Mouse (Mus musculus) brown adipose tissue, adult 24 weeks (tissue): ENCODE results near the gene Wnt1. TPM values are rescaled to one million over a fixed set of nuclear protein-coding genes. Genes with fewer than 3 reads are reported as not detected.

Source experiments
- H3K27ac ChIP-seq: fragments of 200-500 bp; replicated peaks from 2 replicates; pipeline ENCODE4 v1.5.1; 2012; ENCODE audit warnings: low read depth, mild to moderate bottlenecking, low read length
- H3K4me1 ChIP-seq: fragments of 200-500 bp; 2 replicates; pipeline ENCODE4 v1.6.1; 2012; ENCODE audit warnings: low read length, mixed read lengths; ENCODE audit not compliant: control insufficient read depth, insufficient read depth, insufficient read length
- H3K4me3 ChIP-seq: fragments of 200-500 bp; 2 replicates; pipeline ENCODE4 v1.5.1; 2012; ENCODE audit warnings: low read depth, mild to moderate bottlenecking, low read length, moderate library complexity; ENCODE audit not compliant: insufficient read depth
- polyA plus RNA-seq: library from polyadenylated mRNA; stranded (reverse); fragments of >200 nt; gene quantifications from 2 replicates; pipeline ENCODE4 v1.2.4, GENCODE M21; 2012; ENCODE audit not compliant: missing spikeins, insufficient read depth, insufficient read length

Wnt1 gene
- polyA plus RNA-seq, 1 experiment = not detected

DNA sequence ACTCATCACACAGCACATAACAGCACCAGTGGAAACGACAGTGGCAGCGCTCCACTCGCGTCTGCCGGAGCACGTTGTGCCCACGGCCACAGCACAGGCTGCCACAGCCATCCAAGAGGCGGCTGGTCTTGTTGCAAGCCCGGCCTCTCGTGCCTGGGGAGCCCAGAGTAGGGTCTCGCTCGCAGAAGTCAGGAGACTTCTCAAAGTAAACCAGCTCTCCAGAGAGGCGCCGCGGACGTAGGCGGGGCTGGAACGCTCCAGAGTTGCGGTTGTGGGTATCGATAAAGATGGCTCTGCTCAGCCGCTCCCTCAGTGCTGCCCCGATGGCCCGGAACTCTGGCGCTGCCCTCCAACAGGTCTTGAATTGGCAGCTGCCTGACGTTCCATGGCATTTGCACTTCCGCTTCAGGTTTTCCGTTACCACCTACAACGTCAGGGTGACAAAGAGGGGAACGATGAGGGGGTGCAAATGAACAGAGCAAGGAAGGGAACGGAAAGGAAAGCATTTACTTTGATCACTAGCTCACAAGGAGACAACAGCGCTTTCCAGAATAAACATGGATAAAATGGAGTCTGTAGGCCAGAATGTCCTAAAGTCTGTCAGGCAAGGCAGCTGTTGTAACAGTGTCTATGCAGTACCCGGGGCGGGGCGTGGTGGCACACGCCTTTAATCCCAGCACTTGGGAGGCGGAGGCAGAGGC, 17.0 kb upstream of the Wnt1 start:
- Histone ChIP-seq H3K4me1 (no peaks in the 10 kb centered on the region), H3K4me3 (peak overlapping the region; percentile 48), H3K27ac (no peak overlapping the region)

DNA sequence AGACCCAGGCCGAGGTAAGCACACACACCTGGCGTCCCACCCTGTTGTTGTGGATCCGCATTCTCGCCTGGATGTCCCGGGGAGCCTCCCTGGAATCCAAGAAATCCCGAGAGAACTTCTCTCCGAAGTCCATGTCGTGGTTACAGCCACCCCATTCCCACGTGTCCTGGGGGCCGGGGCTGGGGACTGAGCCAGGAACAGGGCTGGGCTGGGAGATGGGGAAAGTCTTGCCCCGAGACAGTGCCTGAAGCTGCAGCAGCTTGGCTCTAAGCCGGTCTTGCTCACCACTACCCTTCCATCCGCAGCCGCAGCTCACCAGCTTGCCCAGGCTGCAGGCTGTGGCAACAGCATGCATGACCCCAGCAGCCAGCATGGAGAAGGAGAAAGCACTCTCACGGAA, 15.6 kb upstream of the Wnt1 start:
- no peak overlapping the region for H3K4me3 ChIP-seq
- H3K4me1 ChIP-seq = no peaks in the 10 kb centered on the region

DNA sequence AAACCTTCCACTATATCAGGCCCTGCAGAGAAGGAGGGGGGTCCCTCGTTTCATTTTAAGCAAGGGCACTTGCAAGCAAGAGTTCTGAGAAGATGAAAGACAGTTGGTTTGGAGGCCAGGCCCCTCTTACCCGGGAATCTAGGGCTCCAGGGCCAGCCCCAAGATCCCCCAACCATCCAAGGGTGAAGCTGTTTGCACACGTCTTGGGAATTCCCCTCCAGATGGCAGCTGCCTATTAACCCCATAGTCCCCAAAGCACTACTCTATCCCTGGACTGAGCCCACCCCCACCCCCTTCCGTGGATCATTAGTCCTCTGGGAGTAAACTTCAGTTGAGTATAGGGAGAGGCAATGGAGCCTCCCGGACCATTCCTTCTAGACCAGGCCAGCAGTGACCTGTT, 14.1 kb upstream of the Wnt1 start:
- Histone ChIP-seq H3K27ac (no peak overlapping the region), H3K4me3 (no peak overlapping the region), H3K4me1 (no peaks in the 10 kb centered on the region)

More for the DNA sequence above, 15.6 kb upstream of the Wnt1 start:
- H3K27ac ChIP-seq = no peak overlapping the region

DNA sequence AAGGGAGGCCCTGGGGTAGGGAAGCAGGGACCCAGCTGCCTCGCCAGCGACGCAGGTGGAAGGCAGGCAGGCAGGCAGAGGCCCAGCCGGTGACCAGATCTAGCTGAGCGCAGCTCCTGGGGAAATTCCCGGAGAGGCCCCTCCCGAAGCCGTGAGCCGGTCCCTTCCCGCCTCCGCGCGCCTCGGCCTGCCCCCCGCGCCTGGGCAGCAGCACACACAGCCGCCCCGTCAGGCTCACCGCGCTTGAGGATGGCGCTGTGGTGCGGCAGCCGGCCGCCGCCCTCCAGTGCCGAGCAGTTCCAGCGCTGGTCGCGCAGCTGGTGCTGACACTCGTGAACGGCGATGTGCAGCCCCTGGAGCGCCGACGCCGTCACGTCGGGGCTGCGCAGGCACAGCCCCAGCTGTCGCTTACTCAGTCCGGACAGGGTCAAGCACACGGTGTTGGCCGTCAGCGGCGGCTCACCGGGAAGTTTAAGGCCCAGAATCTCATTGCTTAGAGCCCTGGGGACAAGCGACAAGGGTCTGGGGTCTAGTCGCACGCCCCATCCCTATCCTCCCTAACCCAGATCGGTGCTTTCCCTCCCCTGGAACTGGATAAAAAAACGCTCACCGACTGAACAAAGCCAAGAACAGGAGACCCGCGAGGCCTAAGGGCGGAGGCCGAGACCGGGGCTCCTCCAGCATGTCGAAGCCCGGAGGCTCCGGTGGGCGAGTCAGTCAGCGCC, 13.2 kb upstream of the Wnt1 start:
- peak overlapping the region; percentile 37 for H3K4me3 ChIP-seq
- no peak overlapping the region for H3K27ac ChIP-seq
- H3K4me1 ChIP-seq = no peaks in the 10 kb centered on the region

DNA sequence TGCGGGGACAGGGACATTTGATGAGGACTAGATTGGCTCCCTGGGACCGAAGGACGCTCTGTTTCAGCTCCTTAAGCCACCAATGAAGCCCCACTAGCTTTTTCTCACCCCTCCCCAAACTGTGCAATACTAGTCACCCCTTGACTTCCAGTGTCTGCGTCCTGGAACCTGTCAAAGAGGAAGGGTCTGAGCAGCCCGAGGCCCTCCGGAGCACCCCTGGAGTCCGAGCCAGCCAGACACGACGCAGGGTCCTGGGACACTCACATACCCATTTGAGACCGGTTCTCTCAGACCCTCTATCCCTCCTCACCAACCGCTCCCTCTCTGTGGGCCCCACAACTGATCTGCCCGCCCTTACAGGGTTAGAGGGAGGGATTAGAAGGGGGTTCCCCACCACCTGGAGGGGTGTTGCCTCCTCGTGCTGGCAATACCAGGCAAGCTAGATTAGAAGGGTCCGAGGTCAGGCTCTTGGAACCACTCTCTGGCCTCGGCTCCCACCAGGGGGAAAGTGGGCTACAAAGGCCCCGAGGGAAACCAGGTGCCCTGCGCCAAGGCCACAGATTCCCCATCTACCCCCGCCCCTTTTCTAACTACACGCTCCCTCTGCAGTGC, 12.5 kb upstream of the Wnt1 start:
- peak overlapping the region; percentile 37 for H3K4me3 ChIP-seq
- no peaks in the 10 kb centered on the region for H3K4me1 ChIP-seq
- no peak overlapping the region for H3K27ac ChIP-seq

DNA sequence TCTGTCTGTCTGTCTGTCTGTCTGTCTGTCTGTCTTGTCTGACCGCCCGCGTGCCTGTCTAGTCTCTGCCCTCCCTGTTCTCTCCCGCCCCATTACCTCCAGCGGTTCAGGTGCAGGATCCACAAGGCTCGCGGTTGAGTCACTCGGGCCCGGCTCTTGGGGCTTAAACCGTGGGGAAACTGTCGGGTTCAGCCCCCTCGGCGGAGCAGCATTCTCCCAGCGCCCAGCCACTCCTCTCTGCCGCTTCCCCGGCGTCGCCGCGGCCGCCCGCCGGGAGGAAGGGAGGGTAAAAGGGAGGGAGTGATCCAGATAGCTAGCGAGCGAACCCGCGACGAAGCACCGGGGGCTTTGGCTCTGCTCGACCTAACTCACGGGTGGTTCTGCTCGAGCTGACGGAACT, 11.9 kb upstream of the Wnt1 start, which contains the start of gene Wnt10b:
Gene Wnt10b (minus strand): TSS at position 389 of the 400 bp plus-strand sequence.
- H3K27ac ChIP-seq = no peak within 1 kb of the TSS
- no peaks in the 10 kb centered on the region for H3K4me1 ChIP-seq
- peak within 1 kb of the TSS; percentile 18 for H3K4me3 ChIP-seq

DNA sequence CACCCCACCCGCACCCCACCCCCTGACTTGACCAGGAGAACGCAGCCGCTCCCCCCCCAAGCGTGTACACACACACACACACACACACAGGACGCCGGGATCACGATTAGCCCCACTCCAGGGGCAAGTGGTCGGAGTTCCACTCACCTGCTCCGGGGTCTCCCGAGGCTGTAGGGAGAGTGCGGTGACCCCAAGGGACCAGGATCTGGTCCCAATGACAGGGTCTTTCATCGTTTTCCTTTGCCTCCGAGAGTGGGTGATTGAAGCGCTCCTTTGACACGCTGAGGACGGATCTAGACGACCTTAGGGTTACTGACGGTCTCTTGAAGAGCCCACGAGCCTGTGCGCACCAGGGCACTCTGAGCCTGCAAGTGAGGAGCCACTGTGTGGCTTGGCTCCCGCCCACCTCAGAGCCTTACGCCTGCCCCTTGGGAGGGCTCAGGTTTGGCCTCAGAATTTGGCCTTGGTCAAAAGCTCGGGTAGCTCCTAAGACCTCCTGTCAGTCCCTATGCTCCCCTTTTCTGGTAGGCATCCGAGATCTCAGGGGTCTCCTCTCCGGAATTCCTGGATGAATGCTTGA, 11.4 kb upstream of the Wnt1 start:
- Histone ChIP-seq H3K4me1 (no peaks in the 10 kb centered on the region), H3K4me3 (no peak overlapping the region), H3K27ac (no peak overlapping the region)

DNA sequence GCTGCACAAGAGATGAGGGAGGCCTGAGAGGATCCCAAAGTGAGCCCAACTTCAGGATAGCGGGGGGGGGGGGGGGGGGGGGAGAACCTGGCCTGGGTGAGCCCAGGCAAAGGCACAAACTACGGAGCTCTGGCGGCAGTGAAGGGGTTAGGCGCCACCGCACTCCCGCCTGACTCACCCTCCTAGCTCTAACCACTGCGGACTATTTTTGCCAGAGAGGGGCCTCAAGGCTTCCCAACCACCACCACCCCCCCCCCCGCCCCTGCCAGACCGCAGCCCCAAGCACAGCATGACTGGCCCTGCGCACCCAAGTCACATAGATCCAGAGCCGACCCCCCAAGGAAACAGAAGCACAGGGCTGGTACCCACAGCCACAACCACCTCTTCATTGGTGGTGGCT, 10.9 kb upstream of the Wnt1 start:
- no peaks in the 10 kb centered on the region for H3K4me1 ChIP-seq
- no peak overlapping the region for H3K27ac ChIP-seq
- H3K4me3 ChIP-seq = no peak overlapping the region

DNA sequence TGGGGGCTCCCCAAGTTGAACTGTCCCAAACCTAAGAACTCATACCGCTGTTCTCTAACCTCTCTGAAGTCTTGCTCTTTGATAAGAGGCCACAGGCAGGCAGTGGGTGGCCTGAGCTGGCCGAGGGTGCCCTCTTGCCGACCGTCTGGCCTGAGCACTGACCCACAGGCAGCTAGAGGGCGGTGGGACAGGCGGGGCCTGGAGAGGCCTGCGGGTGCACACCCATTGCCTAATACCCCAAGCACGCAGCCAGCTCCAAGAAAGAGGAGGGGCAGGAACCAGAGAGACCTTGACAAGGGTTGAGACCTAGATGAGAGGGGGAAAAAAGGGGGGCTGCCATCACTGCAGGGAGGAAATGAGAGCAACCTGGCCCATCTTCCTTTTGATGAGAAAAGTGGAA, 9.6 kb upstream of the Wnt1 start:
- no peak overlapping the region for H3K27ac ChIP-seq
- H3K4me1 ChIP-seq = no peaks in the 10 kb centered on the region

DNA sequence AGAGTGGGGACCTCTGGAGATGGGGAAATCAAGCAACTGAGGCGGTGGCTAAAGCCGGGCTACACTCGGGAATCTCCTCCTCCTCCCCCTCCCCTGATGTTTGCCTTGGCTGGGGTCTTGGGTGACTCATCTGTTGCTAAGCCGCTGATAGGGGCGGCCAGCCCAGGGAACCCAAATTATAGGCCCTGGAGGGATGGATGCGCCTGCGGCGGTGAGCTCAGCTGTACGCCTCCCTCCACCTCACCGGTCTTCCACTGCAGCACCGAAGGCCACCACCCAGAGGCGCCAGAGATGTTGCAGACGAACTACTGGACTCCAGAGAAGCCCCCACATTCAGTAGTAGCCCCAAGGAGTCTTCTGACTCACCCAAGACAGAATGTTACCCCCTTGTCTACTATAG, 9.1 kb upstream of the Wnt1 start:
- Histone ChIP-seq H3K4me3 (no peak overlapping the region), H3K4me1 (no peaks in the 10 kb centered on the region), H3K27ac (no peak overlapping the region)

More for the DNA sequence above, 9.6 kb upstream of the Wnt1 start:
- no peak overlapping the region for H3K4me3 ChIP-seq

DNA sequence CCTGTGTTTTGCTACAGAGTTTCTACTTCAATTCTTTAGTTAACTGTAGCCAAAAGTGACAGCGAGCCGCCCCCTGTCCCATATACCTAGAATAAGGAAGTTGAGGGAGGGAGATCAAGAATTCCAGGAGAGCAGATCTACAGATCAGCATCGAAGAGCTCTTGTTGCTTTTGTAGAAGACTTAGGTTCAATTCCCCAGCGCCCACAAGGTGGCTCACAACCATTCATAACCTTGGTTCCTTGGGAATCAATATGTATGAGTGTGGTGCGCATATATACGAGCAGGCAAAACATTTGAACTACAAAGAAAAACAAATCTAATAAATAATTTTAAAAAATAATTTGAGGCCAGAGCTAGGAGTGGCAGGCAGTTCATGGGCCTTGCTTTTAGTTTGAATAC, 8.5 kb upstream of the Wnt1 start:
- H3K27ac ChIP-seq = no peak overlapping the region
- H3K4me1 ChIP-seq = no peaks in the 10 kb centered on the region
- no peak overlapping the region for H3K4me3 ChIP-seq

DNA sequence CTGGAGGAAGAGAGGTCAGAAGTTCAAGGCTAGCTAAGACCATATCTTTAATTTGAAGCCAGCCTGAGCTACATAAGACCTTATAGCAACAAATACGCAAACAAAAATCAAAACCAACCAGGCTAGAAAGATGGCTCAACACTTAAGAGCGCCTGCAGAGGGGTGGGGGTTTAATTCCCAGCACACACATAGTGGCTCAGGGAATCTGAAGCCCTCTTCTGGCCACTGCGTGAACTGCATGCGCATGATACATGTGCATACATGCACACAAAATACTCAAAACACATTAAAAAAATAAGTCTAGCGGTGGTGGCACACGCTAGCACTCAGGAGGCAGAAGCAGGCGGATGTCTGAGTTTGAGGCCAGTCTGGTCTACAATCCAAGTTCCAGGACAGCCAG, 3.9 kb upstream of the Wnt1 start:
- Histone ChIP-seq H3K4me1 (peaks cover 3% of the 10 kb centered on the region), H3K4me3 (no peak overlapping the region), H3K27ac (no peak overlapping the region)

DNA sequence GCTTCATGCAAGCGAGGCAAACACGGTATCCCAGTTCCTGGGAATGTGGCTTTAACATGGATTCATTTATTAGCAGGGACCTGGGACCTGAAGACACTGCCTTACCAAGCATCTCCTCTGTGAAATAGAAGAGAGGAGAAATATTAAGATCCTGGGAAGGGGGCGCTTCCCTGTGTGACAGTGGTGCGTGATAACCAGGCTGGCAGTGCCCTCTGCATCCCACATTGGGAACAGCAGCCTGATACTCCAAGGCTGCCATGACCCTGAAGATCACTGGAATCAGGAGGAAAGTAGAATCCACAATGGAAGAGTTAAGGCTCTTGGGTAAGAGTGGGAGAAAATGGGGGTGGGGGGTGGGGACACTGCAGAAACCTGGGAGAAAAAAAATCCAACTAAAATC, 1.7 kb upstream of the Wnt1 start:
- Histone ChIP-seq H3K27ac (no peak overlapping the region), H3K4me1 (peaks cover 7% of the 10 kb centered on the region), H3K4me3 (no peak overlapping the region)

DNA sequence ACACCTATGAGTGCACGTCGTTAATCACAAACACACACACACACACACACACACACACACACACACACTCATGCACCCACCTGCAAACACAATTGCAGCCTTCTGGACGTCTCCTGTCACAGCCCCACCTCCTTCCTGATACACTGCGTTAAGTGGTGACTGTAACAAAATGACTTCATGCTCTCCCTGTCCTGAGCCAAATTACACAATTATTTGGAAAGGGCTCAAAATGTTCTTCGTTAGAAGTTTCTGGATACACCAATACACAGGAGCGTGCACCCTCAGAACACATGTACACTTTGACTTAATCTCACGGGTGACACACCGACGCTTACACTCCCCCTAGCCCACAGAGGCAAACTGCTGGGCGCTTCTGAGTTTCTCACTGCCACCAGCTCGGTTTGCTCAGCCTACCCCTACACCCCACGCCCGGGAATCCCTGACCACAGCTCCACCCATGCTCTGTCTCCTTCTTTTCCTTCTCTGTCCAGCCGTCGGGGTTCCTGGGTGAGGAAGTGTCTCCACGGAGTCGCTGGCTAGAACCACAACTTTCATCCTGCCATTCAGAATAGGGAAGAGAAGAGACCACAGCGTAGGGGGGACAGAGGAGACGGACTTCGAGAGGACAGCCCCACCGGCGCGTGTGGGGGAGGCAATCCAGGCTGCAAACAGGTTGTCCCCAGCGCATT, 541 bp upstream of the Wnt1 start:
- Histone ChIP-seq H3K27ac (no peak overlapping the region), H3K4me1 (peaks cover 7% of the 10 kb centered on the region), H3K4me3 (no peak overlapping the region; the same call in 1 of the 2 replicates)

DNA sequence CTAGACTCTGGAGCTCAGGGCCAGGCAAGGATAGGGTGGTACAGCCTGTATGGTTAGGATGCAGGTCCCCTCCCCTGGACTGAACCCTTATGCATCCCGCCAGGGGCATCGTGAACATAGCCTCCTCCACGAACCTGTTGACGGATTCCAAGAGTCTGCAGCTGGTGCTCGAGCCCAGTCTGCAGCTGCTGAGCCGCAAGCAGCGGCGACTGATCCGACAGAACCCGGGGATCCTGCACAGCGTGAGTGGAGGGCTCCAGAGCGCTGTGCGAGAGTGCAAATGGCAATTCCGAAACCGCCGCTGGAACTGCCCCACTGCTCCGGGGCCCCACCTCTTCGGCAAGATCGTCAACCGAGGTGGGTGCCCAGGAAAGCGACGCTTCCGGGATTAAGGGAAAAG, 1.1 kb downstream of the Wnt1 start:
- Histone ChIP-seq H3K4me3 (peak overlapping the region; percentile 33), H3K27ac (no peak overlapping the region), H3K4me1 (peaks cover 7% of the 10 kb centered on the region)
